Mouse (Mus musculus): ENCODE measurements at regions not wholly inside any gene's neighbourhood (a gene's known extent, or its start where the extent isn't known, plus 50 kb on each side); places are given as distances from the start of the nearest gene placed in this dataset.

- H3K9ac ChIP-seq (ENCODE audit: control insufficient read depth, low read depth, low read length, poor library complexity, severe bottlenecking) = no peak overlapping the region
- H3K36me3 ChIP-seq (ENCODE audit: control insufficient read depth in 1 of 2, insufficient read depth in 2 of 2, low read length in 2 of 2) = no peaks in the 10 kb centered on the region
- no peak overlapping the region for H3K27ac ChIP-seq (ENCODE audit: control insufficient read depth, low read depth, low read length)
- H3K9me3 ChIP-seq (replicated peaks; ENCODE audit: insufficient read depth, low read length) = no peaks in the 10 kb centered on the region
- TF ChIP-seq USF1 (IDR thresholded peaks at IDR 0.05; ENCODE audit: low read depth, low read length) = no peak
- no peak for TF ChIP-seq SMC3 (IDR thresholded peaks at IDR 0.05; ENCODE audit: low read depth, low read length)
- no peak for TF ChIP-seq TBP (IDR thresholded peaks at IDR 0.05; ENCODE audit: low read depth, low read length)
- TF ChIP-seq MAX (IDR thresholded peaks at IDR 0.05; ENCODE audit: low read length) = no peak
- TF ChIP-seq NELFE (IDR thresholded peaks at IDR 0.05; ENCODE audit: low read depth, low read length) = no peak
- TF ChIP-seq CHD2 (IDR thresholded peaks at IDR 0.05; ENCODE audit: low read length) = no peak
- no peak for TF ChIP-seq MXI1 (IDR thresholded peaks at IDR 0.05; ENCODE audit: low read depth, low read length)
- no peak for TF ChIP-seq ETS1 (IDR thresholded peaks at IDR 0.05; ENCODE audit: low read depth, low read length)
- TF ChIP-seq CHD1 (IDR thresholded peaks at IDR 0.05; ENCODE audit: low read depth, low read length) = no peak
- no peak for TF ChIP-seq UBTF (IDR thresholded peaks at IDR 0.05; ENCODE audit: borderline replicate concordance, insufficient read depth, low read depth, low read length)
- TF ChIP-seq CTCF (IDR thresholded peaks at IDR 0.05 in 2 of 3, conservative IDR thresholded peaks at IDR 0.05 in 1 of 3; ENCODE audit: control insufficient read depth in 1 of 3, insufficient read depth in 1 of 3, low read depth in 2 of 3, low read length in 3 of 3, poor library complexity in 1 of 3, severe bottlenecking in 1 of 3) = no peak
- no peak for TF ChIP-seq BHLHE40 (IDR thresholded peaks at IDR 0.05; ENCODE audit: borderline replicate concordance, low read depth, low read length)
- TF ChIP-seq KAT2A (conservative IDR thresholded peaks at IDR 0.05; ENCODE audit: low read depth, low read length) = no peak
- no peak for TF ChIP-seq ZKSCAN1 (IDR thresholded peaks at IDR 0.05; ENCODE audit: low read depth, low read length)
- TF ChIP-seq TAL1 (IDR thresholded peaks at IDR 0.05; ENCODE audit: low read length) = no peak
- TF ChIP-seq ZNF384 (IDR thresholded peaks at IDR 0.05; ENCODE audit: low read depth, low read length) = no peak
- TF ChIP-seq MEF2A (IDR thresholded peaks at IDR 0.05; ENCODE audit: extremely low read depth, insufficient replicate concordance, low read depth, low read length, poor library complexity, severe bottlenecking) = no peak
- no peak for TF ChIP-seq MAZ (IDR thresholded peaks at IDR 0.05; ENCODE audit: low read depth, low read length)
- H3K4me1 ChIP-seq (ENCODE audit: control insufficient read depth in 1 of 2, insufficient read depth in 2 of 2, low read length in 2 of 2) = no peaks in the 10 kb centered on the region
- H3K4me3 ChIP-seq (ENCODE audit: control insufficient read depth in 1 of 2, insufficient read depth in 1 of 2, low read depth in 2 of 2, low read length in 2 of 2) = no peak overlapping the region
- no peaks in the 10 kb centered on the region for H3K79me2 ChIP-seq (ENCODE audit: control insufficient read depth, insufficient read depth, low read length, poor library complexity)
- no peaks in the 10 kb centered on the region for H3K27me3 ChIP-seq (ENCODE audit: control insufficient read depth in 1 of 2, insufficient read depth in 2 of 2, low read length in 2 of 2)
- DNase-seq (ENCODE audit: low read depth, low spot score) = no peak
These were observed 445.0 kb downstream of the Gja1 start for GRCm38 (mm10) chr10:56822158-56822557.

- Histone ChIP-seq H3K4me3 (ENCODE audit: control insufficient read depth in 1 of 2, insufficient read depth in 1 of 2, low read depth in 2 of 2, low read length in 2 of 2) (no peak overlapping the region), H3K79me2 (ENCODE audit: control insufficient read depth, insufficient read depth, low read length, poor library complexity) (no peaks in the 10 kb centered on the region), H3K4me1 (ENCODE audit: control insufficient read depth in 1 of 2, insufficient read depth in 2 of 2, low read length in 2 of 2) (no peaks in the 10 kb centered on the region), H3K9ac (ENCODE audit: control insufficient read depth, low read depth, low read length, poor library complexity, severe bottlenecking) (no peak overlapping the region), H3K9me3 (replicated peaks; ENCODE audit: insufficient read depth, low read length) (no peaks in the 10 kb centered on the region), H3K36me3 (ENCODE audit: control insufficient read depth in 1 of 2, insufficient read depth in 2 of 2, low read length in 2 of 2) (no peaks in the 10 kb centered on the region), H3K27ac (ENCODE audit: control insufficient read depth, low read depth, low read length) (no peak overlapping the region), H3K27me3 (ENCODE audit: control insufficient read depth in 1 of 2, insufficient read depth in 2 of 2, low read length in 2 of 2) (no peaks in the 10 kb centered on the region)
- TF ChIP-seq BHLHE40 (IDR thresholded peaks at IDR 0.05; ENCODE audit: borderline replicate concordance, low read depth, low read length) (no peak), MYC (IDR thresholded peaks at IDR 0.05; ENCODE audit: low read depth, low read length) (no peak), GABPA (IDR thresholded peaks at IDR 0.05; ENCODE audit: low read depth, low read length) (no peak), HCFC1 (IDR thresholded peaks at IDR 0.05; ENCODE audit: low read depth, low read length) (no peak), MYB (IDR thresholded peaks at IDR 0.05; ENCODE audit: low read depth, low read length) (no peak), MAZ (IDR thresholded peaks at IDR 0.05; ENCODE audit: low read depth, low read length) (no peak), E2F4 (IDR thresholded peaks at IDR 0.05; ENCODE audit: borderline replicate concordance, low read depth, low read length) (no peak), ZMIZ1 (IDR thresholded peaks at IDR 0.05; ENCODE audit: low read depth, low read length) (no peak), RCOR1 (IDR thresholded peaks at IDR 0.05; ENCODE audit: low read depth, low read length) (no peak), GATA1 (IDR thresholded peaks at IDR 0.05; ENCODE audit: low read depth, low read length) (no peak), ETS1 (IDR thresholded peaks at IDR 0.05; ENCODE audit: low read depth, low read length) (no peak)
- DNase-seq (ENCODE audit: low read depth, low spot score) = no peak
These were observed 454.2 kb downstream of the Gja1 start for GRCm38 (mm10) chr10:56831331-56831730.
